Mouse (Mus musculus) liver, embryonic 12.5 days (tissue): ENCODE measurements around the gene Tnpo3. TPM values are rescaled to one million over a fixed set of nuclear protein-coding genes. Genes with fewer than 3 reads are reported as not detected.

Source experiments
- ATAC-seq: fragments of 200-750 bp; cut with Nextera tagmentation; 2 replicates; pipeline ENCODE4 v1.8.0; 2017; ENCODE audit warnings: moderate number of reproducible peaks, mild to moderate bottlenecking, moderate library complexity
- H3K27ac ChIP-seq: fragments of 300-500 bp; sonication (generic); 2 replicates; pipeline ENCODE4 v1.5.1; 2016; ENCODE audit warnings: mild to moderate bottlenecking
- H3K27me3 ChIP-seq: fragments of 300-500 bp; sonication (generic); replicated peaks from 2 replicates; pipeline ENCODE4 v1.6.1; 2016; ENCODE audit warnings: mild to moderate bottlenecking, moderate library complexity
- H3K36me3 ChIP-seq: fragments of 300-500 bp; sonication (generic); 2 replicates; pipeline ENCODE4 v1.6.1; 2016; ENCODE audit warnings: mild to moderate bottlenecking, moderate library complexity
- H3K4me1 ChIP-seq: fragments of 300-500 bp; sonication (generic); 2 replicates; pipeline ENCODE4 v1.6.1; 2016
- H3K4me2 ChIP-seq: fragments of 300-500 bp; sonication (generic); 2 replicates; pipeline ENCODE4 v1.6.1; 2016; ENCODE audit warnings: mild to moderate bottlenecking, moderate library complexity
- H3K4me3 ChIP-seq: fragments of 300-500 bp; sonication (generic); 2 replicates; pipeline ENCODE4 v1.5.1; 2016; ENCODE audit warnings: mild to moderate bottlenecking, moderate library complexity
- H3K9ac ChIP-seq: fragments of 300-500 bp; sonication (generic); 2 replicates; pipeline ENCODE4 v1.6.1; 2016; ENCODE audit warnings: mild to moderate bottlenecking, moderate library complexity
- H3K9me3 ChIP-seq: fragments of 300-500 bp; sonication (generic); replicated peaks from 2 replicates; pipeline ENCODE4 v1.6.1; 2016; ENCODE audit warnings: mild to moderate bottlenecking, moderate library complexity
- WGBS: fragments of 180-500 bp; shearing (Covaris S2); methylation state at CpG from one replicate; pipeline ENCODE4 v1.1.7; 2016; ENCODE audit not compliant: insufficient replicate concordance; 5-methylcytosine and 5-hydroxymethylcytosine counted together
- polyA plus RNA-seq: library from polyadenylated mRNA; unstranded; fragments of >200 nt; fragmentation: Nextera tagmentation; extraction: Ambion mirVana; gene quantifications from 2 replicates; pipeline ENCODE4 v1.2.1, GENCODE M21; 2016

The Tnpo3 gene
- polyA plus RNA-seq, 1 experiment from 2014 or later, result 55.2 TPM

DNA sequence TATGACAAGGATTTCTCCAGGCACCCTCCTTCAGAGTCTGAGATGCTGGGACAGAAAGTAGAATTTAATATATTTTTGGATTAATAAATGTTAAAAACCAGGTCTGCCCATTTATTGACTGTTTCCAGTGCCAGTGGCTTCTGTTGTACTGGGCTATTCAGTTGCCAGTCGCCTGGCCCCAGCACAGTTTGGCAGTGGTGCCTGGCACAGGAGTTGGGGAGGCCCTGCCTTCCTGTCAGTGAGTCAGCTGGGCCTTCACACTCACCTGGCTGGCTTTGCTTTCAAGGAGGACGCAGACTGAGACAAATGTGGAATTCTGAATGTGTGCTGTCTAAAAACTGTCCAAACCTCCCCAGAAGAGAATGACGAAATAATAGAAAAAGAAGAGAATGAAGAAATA lies 72.5 kb downstream of the Tnpo3 start:
- no peak overlapping the region for H3K27ac ChIP-seq
- no peak for ATAC-seq
- no peaks in the 10 kb centered on the region for H3K27me3 ChIP-seq
- no peak overlapping the region for H3K9ac ChIP-seq
- WGBS, result 73% methylated on average over 3 of the region's 3 CpGs
- H3K9me3 ChIP-seq, result no peaks in the 10 kb centered on the region
- H3K4me3 ChIP-seq, result no peak overlapping the region
- no peak overlapping the region for H3K4me2 ChIP-seq
- peaks cover 37% of the 10 kb centered on the region for H3K36me3 ChIP-seq
- no peaks in the 10 kb centered on the region for H3K4me1 ChIP-seq

DNA sequence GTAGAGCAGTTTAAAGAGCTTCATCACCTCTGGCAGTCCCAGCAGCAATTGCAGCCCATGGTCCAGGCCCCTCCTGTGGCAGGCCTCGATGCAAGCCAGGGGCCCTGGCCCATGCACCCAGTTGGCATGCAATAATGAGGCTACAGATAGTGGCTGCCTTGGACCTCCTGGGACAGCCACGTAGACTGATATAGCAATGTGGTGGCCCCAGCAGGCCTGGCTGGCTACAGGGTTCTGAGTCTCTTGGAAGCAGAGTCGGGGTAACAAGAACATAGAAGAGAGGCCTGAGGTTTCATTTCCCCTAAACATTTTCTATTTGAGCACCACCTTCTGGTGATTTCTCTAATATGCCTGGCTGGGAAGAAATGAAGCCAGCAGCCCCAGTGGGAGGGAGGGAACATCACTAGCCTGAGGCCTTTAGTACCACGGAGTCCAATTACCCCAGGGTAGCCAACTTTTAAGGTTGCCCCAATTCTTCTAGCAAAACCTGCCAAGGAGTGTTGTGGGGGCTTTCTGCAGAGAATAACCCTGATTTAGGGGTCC lies 73.0 kb downstream of the Tnpo3 start:
- ATAC-seq, result no peak
- WGBS, result 75% methylated on average over 4 of the region's 4 CpGs
- no peak overlapping the region for H3K27ac ChIP-seq
- no peaks in the 10 kb centered on the region for H3K4me1 ChIP-seq
- no peak overlapping the region for H3K4me3 ChIP-seq
- peaks cover 32% of the 10 kb centered on the region for H3K36me3 ChIP-seq
- no peak overlapping the region for H3K9ac ChIP-seq
- no peaks in the 10 kb centered on the region for H3K27me3 ChIP-seq
- H3K4me2 ChIP-seq, result no peak overlapping the region
- no peaks in the 10 kb centered on the region for H3K9me3 ChIP-seq

DNA sequence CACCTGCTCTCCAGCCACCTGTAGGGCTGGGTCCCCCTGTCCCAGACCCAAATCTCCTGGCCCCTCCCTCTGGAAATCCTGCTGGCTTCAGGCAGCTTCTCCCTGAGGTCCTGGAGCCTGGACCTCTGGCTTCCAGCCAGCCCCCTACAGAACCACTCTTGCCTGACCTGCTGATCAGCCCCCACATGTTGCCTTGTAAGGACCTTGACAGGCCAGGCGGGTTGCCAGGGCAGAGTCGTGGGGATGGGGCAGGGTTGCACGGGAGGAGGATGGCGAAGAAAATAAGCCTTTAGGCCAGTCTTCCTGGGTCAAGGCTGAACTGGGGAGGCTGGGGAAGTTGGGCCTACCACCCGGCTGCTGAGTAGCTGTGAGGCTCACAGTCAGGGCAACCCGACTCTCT lies 74.4 kb downstream of the Tnpo3 start:
- Histone ChIP-seq H3K27ac (no peak overlapping the region), H3K4me1 (no peaks in the 10 kb centered on the region), H3K9me3 (no peaks in the 10 kb centered on the region), H3K36me3 (peaks cover 20% of the 10 kb centered on the region), H3K4me3 (no peak overlapping the region), H3K27me3 (peaks cover 9% of the 10 kb centered on the region), H3K9ac (no peak overlapping the region), H3K4me2 (no peak overlapping the region)
- no peak for ATAC-seq
- 68% methylated on average over 6 of the region's 6 CpGs for WGBS

DNA sequence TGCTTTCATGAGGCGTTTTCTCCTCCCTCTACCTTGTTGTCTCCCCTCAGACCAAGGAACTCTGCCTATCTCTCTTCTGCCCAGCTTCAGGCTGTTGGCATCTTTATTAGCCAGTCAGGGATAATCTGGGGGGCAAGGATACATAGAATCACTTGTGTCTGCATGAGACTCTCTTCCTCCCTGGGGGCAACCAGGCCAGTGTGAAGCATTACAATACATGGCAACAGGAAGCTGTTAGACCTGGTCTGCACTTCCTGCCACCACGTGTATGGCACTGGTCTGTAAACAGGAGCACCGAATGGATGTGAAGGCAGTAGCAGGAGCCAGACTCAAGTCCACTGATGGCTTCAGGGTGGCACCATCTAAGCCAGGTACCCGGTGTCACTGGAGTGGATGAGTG lies 79.6 kb downstream of the Tnpo3 start:
- Histone ChIP-seq H3K36me3 (no peaks in the 10 kb centered on the region), H3K4me2 (no peak overlapping the region; the same call in 1 of the 2 replicates), H3K27me3 (peaks cover 62% of the 10 kb centered on the region), H3K4me1 (peaks cover 23% of the 10 kb centered on the region), H3K9me3 (no peaks in the 10 kb centered on the region), H3K4me3 (no peak overlapping the region), H3K27ac (no peak overlapping the region), H3K9ac (no peak overlapping the region)
- 39% methylated on average over 4 of the region's 4 CpGs for WGBS
- ATAC-seq, result no peak

DNA sequence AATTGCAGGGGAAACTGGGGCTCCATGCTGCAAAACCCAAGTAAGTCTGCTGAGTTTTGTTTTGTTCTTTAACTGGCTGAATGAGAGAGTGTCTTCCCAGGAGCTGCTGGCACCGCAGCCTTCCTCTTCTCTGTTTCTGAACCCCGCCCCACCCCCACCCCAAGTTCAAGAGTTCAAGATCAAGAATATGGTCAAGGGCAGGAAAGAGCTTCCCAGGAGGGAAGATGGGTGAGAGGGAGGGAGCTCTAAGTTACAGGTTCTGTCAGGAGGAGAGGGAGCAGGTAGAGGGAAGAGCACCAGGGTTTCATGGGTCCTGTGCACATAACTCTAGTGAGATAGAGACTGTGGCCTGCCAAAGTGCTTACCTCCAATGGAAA lies 80.3 kb downstream of the Tnpo3 start:
- WGBS, result 18% methylated on average over 2 of the region's 2 CpGs
- no peak overlapping the region; the same call in 1 of the 2 replicates for H3K27ac ChIP-seq

DNA sequence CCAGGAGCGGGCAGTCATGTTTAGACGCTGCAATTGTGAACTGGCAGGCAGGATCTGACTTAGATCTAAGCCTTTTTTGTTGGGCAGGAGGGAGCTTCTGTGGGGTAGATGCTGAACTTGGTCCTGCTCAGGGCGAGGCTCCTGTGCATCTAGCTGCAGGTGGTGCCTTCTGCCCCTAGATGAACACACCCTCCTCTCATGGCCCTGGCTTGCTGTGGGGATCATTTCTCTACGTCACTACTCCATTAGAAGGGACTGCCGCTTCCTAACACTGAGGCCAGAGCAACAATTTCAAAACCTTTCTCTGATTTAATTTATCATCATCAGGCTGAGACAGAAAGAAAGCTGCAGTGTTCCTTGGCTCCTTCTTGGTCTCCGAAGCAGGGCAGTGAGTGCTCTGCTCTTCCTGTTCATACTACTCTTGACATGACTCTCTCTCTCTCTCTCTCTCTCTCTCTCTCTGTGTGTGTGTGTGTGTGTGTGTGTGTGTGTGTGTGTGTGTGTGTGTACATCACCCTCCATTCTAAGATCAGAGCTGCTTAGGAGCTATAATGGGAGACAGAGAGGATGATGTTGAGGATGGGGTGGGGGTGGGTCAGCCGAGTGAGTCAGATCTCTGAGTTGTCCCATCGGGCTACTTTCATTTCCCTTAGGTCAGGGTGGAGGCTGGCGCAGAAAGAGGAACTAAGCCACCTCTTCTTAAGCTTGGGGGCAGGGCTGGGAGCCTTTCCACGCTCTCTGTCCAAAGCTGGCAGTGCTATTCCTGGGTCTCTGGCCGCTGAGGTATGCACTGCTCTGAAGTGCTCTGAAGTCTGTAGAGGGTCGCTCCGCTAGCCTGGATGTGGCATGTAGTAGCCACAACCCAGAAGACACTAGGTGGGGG lies 80.9 kb downstream of the Tnpo3 start:
- Histone ChIP-seq H3K4me1 (peaks cover 24% of the 10 kb centered on the region), H3K9me3 (no peaks in the 10 kb centered on the region), H3K27ac (no peak overlapping the region; the same call in 1 of the 2 replicates), H3K4me2 (peak overlapping the region; percentile 33), H3K36me3 (no peaks in the 10 kb centered on the region), H3K9ac (no peak overlapping the region), H3K27me3 (peaks cover 73% of the 10 kb centered on the region), H3K4me3 (peak overlapping the region; percentile 4; the same call in 1 of the 2 replicates)
- ATAC-seq, result no peak
- 15% methylated on average over 13 of the region's 13 CpGs for WGBS

More for the DNA sequence above, 80.3 kb downstream of the Tnpo3 start:
- no peak for ATAC-seq
- peak overlapping the region; percentile 4; the same call in 1 of the 2 replicates for H3K4me3 ChIP-seq
- peak overlapping the region; percentile 33 for H3K4me2 ChIP-seq
- H3K9ac ChIP-seq, result no peak overlapping the region
- H3K4me1 ChIP-seq, result peaks cover 23% of the 10 kb centered on the region
- no peaks in the 10 kb centered on the region for H3K36me3 ChIP-seq
- H3K9me3 ChIP-seq, result no peaks in the 10 kb centered on the region
- H3K27me3 ChIP-seq, result peaks cover 68% of the 10 kb centered on the region

DNA sequence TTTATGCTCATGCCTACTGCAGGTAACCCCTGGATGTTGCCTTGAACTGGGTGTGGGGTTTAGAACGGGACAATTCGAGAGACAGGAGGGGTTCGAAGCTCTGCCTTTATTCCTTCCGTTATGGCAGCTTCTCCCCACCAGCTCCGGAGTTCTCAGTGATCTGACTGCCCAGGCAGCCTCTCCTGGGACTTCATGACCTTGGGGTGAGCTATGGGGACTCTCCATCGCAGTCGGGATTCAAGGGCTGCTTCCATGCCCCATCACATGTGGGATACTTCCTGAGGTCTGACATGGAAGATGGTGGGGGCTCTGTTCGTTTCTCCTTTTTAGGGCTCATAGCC lies 81.6 kb downstream of the Tnpo3 start:
- peak overlapping the region; percentile 76 for H3K4me2 ChIP-seq
- WGBS, result 14% methylated on average over 8 of the region's 8 CpGs
- no peak for ATAC-seq
- H3K4me1 ChIP-seq, result peaks cover 27% of the 10 kb centered on the region
- H3K4me3 ChIP-seq, result peak overlapping the region; percentile 57
- H3K36me3 ChIP-seq, result no peaks in the 10 kb centered on the region
- no peak overlapping the region for H3K27ac ChIP-seq
- no peak overlapping the region for H3K9ac ChIP-seq
- peaks cover 79% of the 10 kb centered on the region for H3K27me3 ChIP-seq
- no peaks in the 10 kb centered on the region for H3K9me3 ChIP-seq

DNA sequence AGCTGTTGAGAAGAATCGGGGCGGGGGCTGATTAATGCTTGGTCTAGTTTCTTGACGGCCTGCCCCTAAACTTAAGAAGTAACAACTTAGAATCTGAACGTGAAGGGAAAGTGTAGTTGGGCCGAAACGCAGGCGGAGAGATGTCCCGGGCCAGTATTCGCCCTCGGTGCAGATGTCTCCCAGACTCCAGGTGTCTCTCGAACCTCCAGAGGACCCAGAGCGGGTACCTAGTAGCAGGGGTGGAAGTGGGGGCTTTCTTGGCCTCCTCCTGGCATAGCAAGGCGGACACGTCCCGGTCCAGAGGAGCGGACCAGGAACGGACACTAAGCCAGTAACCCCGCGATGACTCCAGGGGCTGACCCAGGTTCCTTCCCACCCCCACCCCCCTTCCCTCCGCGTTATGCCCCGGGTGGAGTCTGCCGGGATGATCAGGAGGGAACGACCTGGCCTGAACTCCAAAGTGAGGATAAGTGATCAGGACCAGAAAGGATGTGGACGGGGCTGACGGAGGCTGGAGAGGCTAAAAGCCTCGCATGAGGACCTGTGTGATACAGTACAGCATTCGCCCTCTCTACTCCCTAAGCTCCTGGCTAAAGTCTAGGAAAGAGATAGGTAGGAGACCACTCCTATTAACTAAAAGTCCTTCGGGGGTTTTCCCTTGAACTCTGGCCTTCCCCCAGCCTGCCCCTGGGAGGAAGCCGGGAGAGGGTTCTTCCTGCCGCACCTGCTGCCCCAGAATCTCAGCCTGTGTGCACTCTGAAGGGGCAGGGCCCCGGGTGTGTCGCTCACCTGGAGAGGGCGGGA lies 82.1 kb downstream of the Tnpo3 start:
- Histone ChIP-seq H3K36me3 (no peaks in the 10 kb centered on the region), H3K4me1 (peaks cover 27% of the 10 kb centered on the region), H3K27ac (no peak overlapping the region), H3K4me2 (peak overlapping the region; percentile 76), H3K9ac (no peak overlapping the region), H3K27me3 (peaks cover 79% of the 10 kb centered on the region), H3K4me3 (peak overlapping the region; percentile 57), H3K9me3 (no peaks in the 10 kb centered on the region)
- ATAC-seq, result no peak
- WGBS, result 5% methylated on average over 34 of the region's 34 CpGs

DNA sequence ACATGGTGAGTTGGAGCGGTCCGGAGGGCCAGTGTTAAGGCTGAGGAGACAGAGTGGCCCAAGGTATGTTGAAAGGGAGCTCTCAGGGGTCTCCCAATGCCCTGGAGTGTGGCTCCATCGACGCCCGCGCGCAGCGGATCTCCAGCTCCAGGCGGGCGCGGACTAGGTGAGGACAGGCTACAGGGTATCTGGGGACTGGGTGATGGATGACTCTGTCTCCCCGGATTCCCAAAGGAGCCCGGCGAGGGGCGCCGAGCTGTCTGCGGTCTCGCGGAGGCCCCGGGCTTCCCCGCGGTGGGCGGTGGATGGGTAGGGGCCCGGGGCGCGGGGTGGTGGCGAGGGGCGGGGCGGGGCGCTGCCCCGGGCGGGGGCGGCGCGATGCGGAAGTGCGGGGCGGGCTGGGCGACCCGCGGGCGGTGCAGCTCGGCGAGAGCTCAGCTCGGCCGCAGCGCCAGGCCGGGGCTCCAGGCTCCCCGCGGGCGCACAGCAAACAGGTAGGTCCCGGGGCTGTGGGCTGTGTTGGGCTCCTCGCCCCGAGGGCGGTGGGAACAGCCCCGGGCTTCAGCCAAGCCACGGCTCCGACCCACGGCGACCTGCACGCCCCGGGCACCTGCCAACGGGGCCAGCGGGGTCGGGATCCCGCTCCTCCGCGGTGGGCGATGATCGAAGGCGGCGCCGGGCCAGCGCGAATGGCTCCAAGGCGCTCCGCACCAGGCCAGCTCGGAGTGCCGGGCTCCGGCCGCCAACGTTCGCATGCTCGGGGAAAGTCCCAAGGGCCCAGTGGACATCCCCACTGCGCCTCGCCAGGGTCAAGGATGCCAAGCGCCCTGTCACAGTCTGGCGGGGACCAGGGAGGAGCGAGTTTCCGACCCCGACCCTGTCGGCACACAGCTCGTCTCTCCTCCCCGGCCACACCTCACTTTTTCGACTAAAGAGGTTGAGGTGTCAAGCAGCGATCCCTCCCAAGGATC lies 83.1 kb downstream of the Tnpo3 start, which contains the start of gene Irf5:
TSS of gene Irf5 (plus strand) at position 345 of the 971 bp plus-strand sequence.
- H3K27ac ChIP-seq, result no peak within 1 kb of the TSS
- H3K9ac ChIP-seq, result peak within 1 kb of the TSS; percentile 25
- peaks cover 27% of the 10 kb centered on the region for H3K4me1 ChIP-seq
- H3K4me2 ChIP-seq, result peak within 1 kb of the TSS; percentile 76
- no peaks in the 10 kb centered on the region for H3K36me3 ChIP-seq
- WGBS, result under 1% methylated on average over 49 of the region's 96 CpGs
- no peaks in the 10 kb centered on the region for H3K9me3 ChIP-seq
- peaks cover 79% of the 10 kb centered on the region for H3K27me3 ChIP-seq
- peak within 1 kb of the TSS; percentile 57 for H3K4me3 ChIP-seq
- no peak for ATAC-seq

DNA sequence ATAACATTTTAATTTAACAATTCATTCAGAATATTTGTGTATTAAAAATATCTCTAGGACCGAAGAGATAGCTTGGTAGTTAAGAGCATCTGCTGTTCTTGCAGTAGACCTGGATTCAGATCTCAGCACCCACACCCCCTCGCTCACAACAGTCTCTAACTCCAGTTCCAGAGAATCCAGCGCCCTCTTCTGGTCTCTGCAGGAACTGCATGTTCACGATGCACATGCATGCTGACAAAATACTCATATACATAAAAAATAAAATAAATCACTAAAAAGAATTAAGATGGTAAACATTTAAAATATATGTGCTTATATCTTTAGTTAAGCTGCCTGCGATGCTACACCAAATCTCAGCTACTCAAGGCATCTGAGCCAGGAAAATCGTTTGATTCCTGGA lies 84.4 kb downstream of the Tnpo3 start:
- no peak for ATAC-seq
- no peak overlapping the region for H3K4me3 ChIP-seq
- H3K27me3 ChIP-seq, result peaks cover 69% of the 10 kb centered on the region
- H3K9me3 ChIP-seq, result no peaks in the 10 kb centered on the region
- 62% methylated on average over 6 of the region's 6 CpGs for WGBS
- no peaks in the 10 kb centered on the region for H3K36me3 ChIP-seq
- no peak overlapping the region for H3K9ac ChIP-seq
- H3K27ac ChIP-seq, result no peak overlapping the region
- H3K4me2 ChIP-seq, result no peak overlapping the region
- peaks cover 27% of the 10 kb centered on the region for H3K4me1 ChIP-seq

DNA sequence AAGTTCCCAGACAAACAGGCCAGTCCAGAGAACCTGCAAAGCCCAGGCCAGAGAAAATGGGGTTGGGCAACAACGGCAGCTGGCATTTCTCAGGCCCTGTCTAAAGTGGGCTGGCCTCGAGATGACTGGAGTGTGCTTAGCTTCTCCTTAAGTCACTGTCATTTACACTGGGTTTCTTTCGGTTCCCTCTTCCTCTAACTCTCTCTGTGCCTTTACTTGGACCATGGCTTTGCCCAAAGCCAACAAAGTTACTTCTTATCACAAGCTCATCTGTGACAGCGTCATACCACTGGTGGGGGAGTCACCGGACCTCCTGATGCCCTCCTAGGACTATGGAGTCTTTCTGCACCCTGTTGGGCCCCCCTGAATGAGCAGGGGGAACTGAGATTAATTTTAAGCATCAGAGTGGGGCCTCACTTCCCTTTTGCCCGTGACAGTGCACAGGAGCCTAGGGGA lies 85.6 kb downstream of the Tnpo3 start:
- WGBS, result 32% methylated on average over 6 of the region's 6 CpGs
- Histone ChIP-seq H3K4me1 (peaks cover 27% of the 10 kb centered on the region), H3K9ac (no peak overlapping the region), H3K27ac (no peak overlapping the region; the same call in 1 of the 2 replicates), H3K4me2 (no peak overlapping the region), H3K27me3 (peaks cover 57% of the 10 kb centered on the region), H3K4me3 (no peak overlapping the region), H3K9me3 (no peaks in the 10 kb centered on the region), H3K36me3 (no peaks in the 10 kb centered on the region)
- no peak for ATAC-seq
